Mouse (Mus musculus) midbrain, embryonic 13.5 days (tissue): ENCODE results near the gene Gm20509. TPM values are rescaled to one million over a fixed set of nuclear protein-coding genes. Genes with fewer than 3 reads are reported as not detected.
"Not testable (repeated sequence)": the region's sequence is repeated elsewhere in the genome, so short reads cannot be mapped to it uniquely, and the experiment has no call there.

Experiments used
- ATAC-seq: fragments of 200-750 bp; cut with Nextera tagmentation; 2 replicates; pipeline ENCODE4 v1.8.0; 2017; ENCODE audit warnings: mild to moderate bottlenecking, moderate TSS enrichment, moderate library complexity
- H3K27ac ChIP-seq: fragments of 300-500 bp; sonication (generic); 2 replicates; pipeline ENCODE4 v1.5.1; 2015; ENCODE audit warnings: inconsistent platforms, mild to moderate bottlenecking, moderate library complexity
- H3K27me3 ChIP-seq: fragments of 300-500 bp; sonication (generic); 2 replicates; pipeline ENCODE4 v1.6.1; 2015; ENCODE audit warnings: mild to moderate bottlenecking, inconsistent platforms
- H3K36me3 ChIP-seq: fragments of 300-500 bp; sonication (generic); 2 replicates; pipeline ENCODE4 v1.6.1; 2015; ENCODE audit warnings: mild to moderate bottlenecking, inconsistent platforms
- H3K4me1 ChIP-seq: fragments of 300-500 bp; sonication (generic); replicated peaks from 2 replicates; pipeline ENCODE4 v1.6.1; 2015; ENCODE audit warnings: inconsistent platforms
- H3K4me2 ChIP-seq: fragments of 300-500 bp; sonication (generic); replicated peaks from 2 replicates; pipeline ENCODE4 v1.6.1; 2015; ENCODE audit warnings: moderate library complexity, mild to moderate bottlenecking, inconsistent platforms
- H3K4me3 ChIP-seq: fragments of 300-500 bp; sonication (generic); replicated peaks from 2 replicates; pipeline ENCODE4 v1.5.1; 2015; ENCODE audit warnings: mild to moderate bottlenecking, inconsistent platforms
- H3K9ac ChIP-seq: fragments of 300-500 bp; sonication (generic); replicated peaks from 2 replicates; pipeline ENCODE4 v1.6.1; 2015; ENCODE audit warnings: mild to moderate bottlenecking, inconsistent platforms
- H3K9me3 ChIP-seq: fragments of 300-500 bp; sonication (generic); 2 replicates; pipeline ENCODE4 v1.6.1; 2016; ENCODE audit warnings: mild to moderate bottlenecking, inconsistent platforms
- WGBS: fragments of 180-500 bp; shearing (Covaris S2); methylation state at CpG from one replicate; pipeline ENCODE4 v1.1.7; 2015; 5-methylcytosine and 5-hydroxymethylcytosine counted together
- polyA plus RNA-seq: library from polyadenylated mRNA; unstranded; fragments of >200 nt; fragmentation: Nextera tagmentation; extraction: Ambion mirVana; gene quantifications from 2 replicates; pipeline ENCODE4 v1.2.1, GENCODE M21; 2015

Gm20509 gene
- polyA plus RNA-seq, 1 experiment from 2014 or later: not detected

- Histone ChIP-seq H3K27me3 (peaks cover 62% of the 10 kb centered on the region), H3K9me3 (no peaks in the 10 kb centered on the region), H3K27ac (no peak overlapping the region), H3K4me1 (peaks cover 10% of the 10 kb centered on the region), H3K36me3 (no peaks in the 10 kb centered on the region), H3K4me2 (peak overlapping the region; percentile 84), H3K9ac (peak overlapping the region; percentile 65), H3K4me3 (peak overlapping the region; percentile 48)
- 60% methylated on average over 5 of the region's 5 CpGs for WGBS
- 0 out of 2 replicates have a peak, but pooled peaks have one; percentile 6 for ATAC-seq
Measured at GRCm38 (mm10) chr9:73103880-73104198, 1.6 kb downstream of the Gm20509 start.

- Histone ChIP-seq H3K4me3 (no peak overlapping the region), H3K4me1 (peaks cover 10% of the 10 kb centered on the region), H3K9me3 (no peaks in the 10 kb centered on the region), H3K27me3 (peaks cover 63% of the 10 kb centered on the region), H3K27ac (no peak overlapping the region), H3K4me2 (no peak overlapping the region), H3K36me3 (no peaks in the 10 kb centered on the region), H3K9ac (no peak overlapping the region)
- no peak for ATAC-seq
- 52% methylated on average over 1 of the region's 1 CpGs for WGBS
Measured at GRCm38 (mm10) chr9:73105141-73105540, 2.9 kb downstream of the Gm20509 start.

GRCm38 (mm10) chr9:73105771-73106170 is 3.5 kb downstream of the Gm20509 start:
- Histone ChIP-seq H3K9me3 (no peaks in the 10 kb centered on the region), H3K27me3 (peaks cover 66% of the 10 kb centered on the region), H3K36me3 (no peaks in the 10 kb centered on the region), H3K27ac (no peak overlapping the region), H3K4me2 (no peak overlapping the region), H3K4me1 (peaks cover 10% of the 10 kb centered on the region), H3K9ac (no peak overlapping the region), H3K4me3 (no peak overlapping the region)
- no peak for ATAC-seq

- under 1% methylated on average over 64 of the region's 64 CpGs for WGBS
- Histone ChIP-seq H3K27ac (peak within 1 kb of the TSS; percentile 80), H3K36me3 (peaks cover 27% of the 10 kb centered on the region), H3K4me2 (peak within 1 kb of the TSS; percentile 77), H3K4me3 (peak within 1 kb of the TSS; percentile 97), H3K9me3 (no peaks in the 10 kb centered on the region), H3K9ac (peak within 1 kb of the TSS; percentile 83), H3K27me3 (peaks cover 9% of the 10 kb centered on the region), H3K4me1 (peaks cover 10% of the 10 kb centered on the region)
- peak; percentile 99 for ATAC-seq
Measured at GRCm38 (mm10) chr9:73112919-73113906, 10.9 kb downstream of the Gm20509 start, which contains the start of gene Rsl24d1. Gene Rsl24d1 (plus strand): TSS chr9:73113426.

- not testable (repeated sequence) for H3K27me3 ChIP-seq, H3K9ac ChIP-seq, H3K9me3 ChIP-seq, ATAC-seq, H3K4me3 ChIP-seq, H3K27ac ChIP-seq, H3K4me2 ChIP-seq
- Histone ChIP-seq H3K4me1 (peaks cover 10% of the 10 kb centered on the region), H3K36me3 (peaks cover 53% of the 10 kb centered on the region)
- WGBS: 86% methylated on average over 6 of the region's 6 CpGs
Measured at GRCm38 (mm10) chr9:73116704-73117103, 14.4 kb downstream of the Gm20509 start.

- H3K4me1 ChIP-seq: peaks cover 10% of the 10 kb centered on the region
- H3K27me3 ChIP-seq: no peaks in the 10 kb centered on the region
- H3K27ac ChIP-seq: no peak overlapping the region
- H3K9me3 ChIP-seq: no peaks in the 10 kb centered on the region
- H3K4me2 ChIP-seq: no peak overlapping the region
- 93% methylated on average over 4 of the region's 4 CpGs for WGBS
- peaks cover 58% of the 10 kb centered on the region for H3K36me3 ChIP-seq
- ATAC-seq: no peak
- no peak overlapping the region for H3K9ac ChIP-seq
- H3K4me3 ChIP-seq: no peak overlapping the region
Measured at GRCm38 (mm10) chr9:73118012-73118411, 15.7 kb downstream of the Gm20509 start.

GRCm38 (mm10) chr9:73121735-73122134 is 19.5 kb downstream of the Gm20509 start:
- Histone ChIP-seq H3K27me3 (no peaks in the 10 kb centered on the region), H3K4me2 (no peak overlapping the region), H3K27ac (no peak overlapping the region), H3K4me1 (no peaks in the 10 kb centered on the region), H3K9ac (no peak overlapping the region), H3K36me3 (peaks cover 75% of the 10 kb centered on the region), H3K4me3 (no peak overlapping the region), H3K9me3 (no peaks in the 10 kb centered on the region)
- 80% methylated on average over 8 of the region's 8 CpGs for WGBS
- no peak for ATAC-seq

GRCm38 (mm10) chr9:73125043-73125570 is 22.8 kb downstream of the Gm20509 start:
- no peak overlapping the region for H3K4me2 ChIP-seq
- 93% methylated on average over 8 of the region's 8 CpGs for WGBS
- no peaks in the 10 kb centered on the region for H3K9me3 ChIP-seq
- H3K4me3 ChIP-seq: no peak overlapping the region
- no peaks in the 10 kb centered on the region for H3K4me1 ChIP-seq
- peaks cover 84% of the 10 kb centered on the region for H3K36me3 ChIP-seq
- H3K27me3 ChIP-seq: no peaks in the 10 kb centered on the region
- ATAC-seq: no peak
- no peak overlapping the region for H3K27ac ChIP-seq
- H3K9ac ChIP-seq: no peak overlapping the region

GRCm38 (mm10) chr9:73127457-73127856 is 25.2 kb downstream of the Gm20509 start:
- Histone ChIP-seq H3K9ac (no peak overlapping the region), H3K4me1 (no peaks in the 10 kb centered on the region), H3K4me2 (no peak overlapping the region), H3K27me3 (no peaks in the 10 kb centered on the region), H3K4me3 (no peak overlapping the region), H3K9me3 (no peaks in the 10 kb centered on the region), H3K36me3 (peaks cover 67% of the 10 kb centered on the region), H3K27ac (no peak overlapping the region)
- no peak for ATAC-seq
- 93% methylated on average over 2 of the region's 2 CpGs for WGBS

GRCm38 (mm10) chr9:73129875-73130274 is 27.6 kb downstream of the Gm20509 start:
- H3K27ac ChIP-seq: no peak overlapping the region
- H3K4me2 ChIP-seq: no peak overlapping the region
- H3K36me3 ChIP-seq: peaks cover 52% of the 10 kb centered on the region
- H3K9me3 ChIP-seq: no peaks in the 10 kb centered on the region
- H3K27me3 ChIP-seq: no peaks in the 10 kb centered on the region
- H3K4me3 ChIP-seq: no peak overlapping the region
- H3K4me1 ChIP-seq: no peaks in the 10 kb centered on the region
- no peak overlapping the region for H3K9ac ChIP-seq
- peak; percentile 56; the same call in 1 of the 2 replicates for ATAC-seq
- 55% methylated on average over 8 of the region's 8 CpGs for WGBS

- no peak overlapping the region for H3K27ac ChIP-seq
- no peaks in the 10 kb centered on the region for H3K27me3 ChIP-seq
- ATAC-seq: no peak
Measured at GRCm38 (mm10) chr9:73130529-73130928, 28.3 kb downstream of the Gm20509 start.

GRCm38 (mm10) chr9:73137341-73137886 is 35.1 kb downstream of the Gm20509 start:
- no peaks in the 10 kb centered on the region for H3K36me3 ChIP-seq
- ATAC-seq: no peak
- H3K4me2 ChIP-seq: no peak overlapping the region
- H3K27me3 ChIP-seq: no peaks in the 10 kb centered on the region
- no peak overlapping the region for H3K9ac ChIP-seq
- H3K4me1 ChIP-seq: no peaks in the 10 kb centered on the region
- no peak overlapping the region for H3K4me3 ChIP-seq
- no peak overlapping the region for H3K27ac ChIP-seq
- H3K9me3 ChIP-seq: no peaks in the 10 kb centered on the region
- 78% methylated on average over 11 of the region's 11 CpGs for WGBS

More at GRCm38 (mm10) chr9:73130529-73130928, 28.3 kb downstream of the Gm20509 start:
- WGBS: 98% methylated on average over 4 of the region's 4 CpGs
- Histone ChIP-seq H3K4me3 (no peak overlapping the region), H3K9me3 (no peaks in the 10 kb centered on the region), H3K36me3 (peaks cover 46% of the 10 kb centered on the region), H3K4me1 (no peaks in the 10 kb centered on the region), H3K9ac (no peak overlapping the region), H3K4me2 (no peak overlapping the region)
